Mouse (Mus musculus): ENCODE results near the gene Pdss2. TPM values are rescaled to one million over a fixed set of nuclear protein-coding genes. Genes with fewer than 3 reads are reported as not detected.
A peak's percentile ranks its signal among the peaks of the same experiment; 100 is the strongest.

The Pdss2 gene
- total and polyA plus RNA-seq, 2 experiments from 2014 or later: 18.4 to 21.1 TPM

GRCm38 (mm10) chr10:43487441-43488010 is 266.2 kb downstream of the Pdss2 start:
- no peaks in the 10 kb centered on the region for H3K4me1 ChIP-seq (ENCODE audit: insufficient read depth)
- no peaks in the 10 kb centered on the region for H3K9me3 ChIP-seq (ENCODE audit: low read length)
- DNase-seq: no peak
- H3K36me3 ChIP-seq (ENCODE audit: insufficient read depth): no peaks in the 10 kb centered on the region
- TF ChIP-seq CTCF (IDR thresholded peaks at IDR 0.05; ENCODE audit: low read depth): no peak
- H3K27ac ChIP-seq (ENCODE audit: low read depth, low read length): no peak overlapping the region
- H3K9ac ChIP-seq: no peak overlapping the region
- ATAC-seq: no peak
- no peak overlapping the region for H3K4me2 ChIP-seq (ENCODE audit: low read depth)
- no peak overlapping the region for H3K4me3 ChIP-seq (ENCODE audit: low read depth, low read length)
- 94% methylated on average over 3 of the region's 3 CpGs for WGBS
- no peaks in the 10 kb centered on the region for H3K27me3 ChIP-seq (ENCODE audit: insufficient read depth, low read length)

GRCm38 (mm10) chr10:43488258-43488657 is 267.0 kb downstream of the Pdss2 start:
- WGBS: 87% methylated on average over 4 of the region's 4 CpGs
- no peak for TF ChIP-seq CTCF (IDR thresholded peaks at IDR 0.05; ENCODE audit: low read depth)
- DNase-seq: no peak

GRCm38 (mm10) chr10:43489139-43489538 is 267.9 kb downstream of the Pdss2 start:
- 85% methylated on average over 7 of the region's 7 CpGs for WGBS

More at GRCm38 (mm10) chr10:43488258-43488657, 267.0 kb downstream of the Pdss2 start:
- no peak for ATAC-seq
- no peak overlapping the region for H3K27ac ChIP-seq (ENCODE audit: low read depth, low read length)
- H3K36me3 ChIP-seq (ENCODE audit: insufficient read depth): no peaks in the 10 kb centered on the region
- H3K9me3 ChIP-seq (ENCODE audit: low read length): no peaks in the 10 kb centered on the region
- H3K4me2 ChIP-seq (ENCODE audit: low read depth): no peak overlapping the region
- H3K4me1 ChIP-seq (ENCODE audit: insufficient read depth): no peaks in the 10 kb centered on the region
- no peak overlapping the region for H3K4me3 ChIP-seq (ENCODE audit: low read depth, low read length)
- no peaks in the 10 kb centered on the region for H3K27me3 ChIP-seq (ENCODE audit: insufficient read depth, low read length)
- no peak overlapping the region for H3K9ac ChIP-seq

GRCm38 (mm10) chr10:43489550-43489949 is 268.3 kb downstream of the Pdss2 start:
- Histone ChIP-seq H3K4me3 (ENCODE audit: low read depth, low read length) (no peak overlapping the region), H3K4me2 (ENCODE audit: low read depth) (no peak overlapping the region), H3K27ac (ENCODE audit: low read depth, low read length) (no peak overlapping the region), H3K9me3 (ENCODE audit: low read length) (no peaks in the 10 kb centered on the region), H3K4me1 (ENCODE audit: insufficient read depth) (no peaks in the 10 kb centered on the region), H3K9ac (no peak overlapping the region), H3K27me3 (ENCODE audit: insufficient read depth, low read length) (no peaks in the 10 kb centered on the region), H3K36me3 (ENCODE audit: insufficient read depth) (no peaks in the 10 kb centered on the region; the same call in 1 of the 2 replicates)
- DNase-seq (no peak), ATAC-seq (no peak)
- TF ChIP-seq CTCF (IDR thresholded peaks at IDR 0.05; ENCODE audit: low read depth): no peak
- 76% methylated on average over 6 of the region's 6 CpGs for WGBS

More at GRCm38 (mm10) chr10:43489139-43489538, 267.9 kb downstream of the Pdss2 start:
- H3K9me3 ChIP-seq (ENCODE audit: low read length): no peaks in the 10 kb centered on the region
- no peaks in the 10 kb centered on the region for H3K36me3 ChIP-seq (ENCODE audit: insufficient read depth)
- TF ChIP-seq CTCF (IDR thresholded peaks at IDR 0.05; ENCODE audit: low read depth): no peak
- no peaks in the 10 kb centered on the region for H3K4me1 ChIP-seq (ENCODE audit: insufficient read depth)
- no peak overlapping the region for H3K4me3 ChIP-seq (ENCODE audit: low read depth, low read length)
- ATAC-seq: no peak
- H3K9ac ChIP-seq: no peak overlapping the region
- H3K27ac ChIP-seq (ENCODE audit: low read depth, low read length): no peak overlapping the region
- H3K4me2 ChIP-seq (ENCODE audit: low read depth): no peak overlapping the region
- H3K27me3 ChIP-seq (ENCODE audit: insufficient read depth, low read length): no peaks in the 10 kb centered on the region
- DNase-seq: no peak

DNA sequence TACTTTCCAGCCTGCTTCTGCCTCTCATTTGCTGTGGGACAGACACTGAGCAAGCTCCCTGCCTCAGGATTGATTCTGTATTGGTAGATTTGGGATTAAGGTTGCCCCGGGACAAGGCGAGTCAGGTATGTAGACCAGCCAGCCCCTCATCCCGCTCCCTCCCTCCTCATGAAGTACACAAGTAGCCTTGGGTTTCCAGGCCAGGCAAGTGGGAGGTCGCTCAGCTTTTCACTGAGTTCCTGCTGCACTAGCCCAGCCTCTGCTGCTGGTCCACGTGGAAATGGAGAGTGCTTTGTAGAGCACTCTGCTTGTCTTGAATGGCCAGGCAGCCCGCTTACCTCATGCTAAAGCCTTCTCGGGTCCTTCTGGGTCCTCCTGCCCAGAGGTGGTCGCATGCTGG is 268.7 kb downstream of the Pdss2 start:
- Histone ChIP-seq H3K27me3 (ENCODE audit: insufficient read depth, low read length) (no peaks in the 10 kb centered on the region), H3K27ac (ENCODE audit: low read depth, low read length) (no peak overlapping the region), H3K36me3 (ENCODE audit: insufficient read depth) (peaks cover 3% of the 10 kb centered on the region), H3K4me3 (ENCODE audit: low read depth, low read length) (no peak overlapping the region), H3K4me2 (ENCODE audit: low read depth) (no peak overlapping the region), H3K9me3 (ENCODE audit: low read length) (no peaks in the 10 kb centered on the region), H3K9ac (no peak overlapping the region), H3K4me1 (ENCODE audit: insufficient read depth) (no peaks in the 10 kb centered on the region)
- DNase-seq: no peak
- no peak for ATAC-seq
- 79% methylated on average over 8 of the region's 8 CpGs for WGBS
- TF ChIP-seq CTCF (IDR thresholded peaks at IDR 0.05; ENCODE audit: low read depth): no peak

DNA sequence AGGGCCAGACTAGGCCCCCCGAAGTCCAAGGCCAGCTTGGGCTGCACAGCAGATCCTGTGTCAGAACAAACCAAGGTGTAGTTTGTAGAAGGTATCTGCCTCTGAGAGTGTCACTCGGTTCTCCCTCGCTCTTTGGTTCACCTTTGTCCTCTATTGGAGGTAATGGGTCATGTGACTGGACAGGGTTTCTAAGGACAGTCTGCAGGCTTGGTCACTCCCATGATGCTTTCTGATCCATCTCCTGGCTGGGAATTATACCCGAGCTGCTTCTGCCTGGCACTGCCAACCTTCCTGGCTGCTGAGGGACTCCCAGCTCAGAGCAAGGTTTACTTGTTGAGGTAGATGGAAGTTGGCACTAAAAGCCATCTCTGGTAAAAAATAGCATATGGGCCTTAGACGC is 269.6 kb downstream of the Pdss2 start:
- Histone ChIP-seq H3K27me3 (ENCODE audit: insufficient read depth, low read length) (no peaks in the 10 kb centered on the region), H3K4me1 (ENCODE audit: insufficient read depth) (no peaks in the 10 kb centered on the region), H3K36me3 (ENCODE audit: insufficient read depth) (peaks cover 8% of the 10 kb centered on the region), H3K9ac (no peak overlapping the region), H3K4me3 (ENCODE audit: low read depth, low read length) (no peak overlapping the region), H3K9me3 (ENCODE audit: low read length) (no peaks in the 10 kb centered on the region), H3K27ac (ENCODE audit: low read depth, low read length) (no peak overlapping the region), H3K4me2 (ENCODE audit: low read depth) (no peak overlapping the region)
- TF ChIP-seq CTCF (IDR thresholded peaks at IDR 0.05; ENCODE audit: low read depth): no peak
- 77% methylated on average over 5 of the region's 5 CpGs for WGBS
- ATAC-seq: no peak
- DNase-seq: no peak

- H3K4me2 ChIP-seq (ENCODE audit: low read depth): no peak overlapping the region
- ATAC-seq (peak; percentile 65), DNase-seq (peak; percentile 35)
- H3K36me3 ChIP-seq (ENCODE audit: insufficient read depth): peaks cover 27% of the 10 kb centered on the region
- no peak for TF ChIP-seq CTCF (IDR thresholded peaks at IDR 0.05; ENCODE audit: low read depth)
- no peak overlapping the region for H3K4me3 ChIP-seq (ENCODE audit: low read depth, low read length)
- no peaks in the 10 kb centered on the region for H3K9me3 ChIP-seq (ENCODE audit: low read length)
- 0 out of 2 replicates have a peak overlapping the region, but pooled peaks have one; percentile 4 for H3K27ac ChIP-seq (ENCODE audit: low read depth, low read length)
- 66% methylated on average over 4 of the region's 4 CpGs for WGBS
- H3K27me3 ChIP-seq (ENCODE audit: insufficient read depth, low read length): no peaks in the 10 kb centered on the region
- no peaks in the 10 kb centered on the region for H3K4me1 ChIP-seq (ENCODE audit: insufficient read depth)
- no peak overlapping the region for H3K9ac ChIP-seq
Measured at GRCm38 (mm10) chr10:43502599-43502998, 281.3 kb downstream of the Pdss2 start.
